Mouse (Mus musculus) intestine, embryonic 15.5 days (tissue): ENCODE results near the gene Rnf103. TPM values are rescaled to one million over a fixed set of nuclear protein-coding genes. Genes with fewer than 3 reads are reported as not detected.
"Not testable (repeated sequence)": the region's sequence is repeated elsewhere in the genome, so short reads cannot be mapped to it uniquely, and the experiment has no call there.

Experiments
- ATAC-seq: fragments of 200-750 bp; cut with Nextera tagmentation; 2 replicates; pipeline ENCODE4 v1.8.0; 2017; ENCODE audit warnings: moderate TSS enrichment, moderate library complexity
- H3K27ac ChIP-seq: fragments of 300-500 bp; sonication (generic); 2 replicates; pipeline ENCODE4 v1.5.1; 2015; ENCODE audit warnings: mild to moderate bottlenecking, inconsistent platforms
- H3K27me3 ChIP-seq: fragments of 300-500 bp; sonication (generic); replicated peaks from 2 replicates; pipeline ENCODE4 v1.6.1; 2015; ENCODE audit warnings: inconsistent platforms
- H3K36me3 ChIP-seq: fragments of 300-500 bp; sonication (generic); 2 replicates; pipeline ENCODE4 v1.6.1; 2015; ENCODE audit warnings: inconsistent platforms
- H3K4me1 ChIP-seq: fragments of 300-500 bp; sonication (generic); replicated peaks from 2 replicates; pipeline ENCODE4 v1.6.1; 2015; ENCODE audit warnings: inconsistent platforms
- H3K4me2 ChIP-seq: fragments of 300-500 bp; sonication (generic); replicated peaks from 2 replicates; pipeline ENCODE4 v1.6.1; 2015; ENCODE audit warnings: mild to moderate bottlenecking, inconsistent platforms
- H3K4me3 ChIP-seq: fragments of 300-500 bp; sonication (generic); replicated peaks from 2 replicates; pipeline ENCODE4 v1.5.1; 2015; ENCODE audit warnings: inconsistent platforms
- H3K9ac ChIP-seq: fragments of 300-500 bp; sonication (generic); 2 replicates; pipeline ENCODE4 v1.6.1; 2015; ENCODE audit warnings: inconsistent platforms
- H3K9me3 ChIP-seq: fragments of 300-500 bp; sonication (generic); 2 replicates; pipeline ENCODE4 v1.6.1; 2016; ENCODE audit warnings: inconsistent platforms
- WGBS: fragments of 180-500 bp; shearing (Covaris S2); methylation state at CpG from one replicate; pipeline ENCODE4 v1.1.7; 2015; 5-methylcytosine and 5-hydroxymethylcytosine counted together
- polyA plus RNA-seq: library from polyadenylated mRNA; unstranded; fragments of >200 nt; fragmentation: Nextera tagmentation; extraction: Ambion mirVana; gene quantifications from 2 replicates; pipeline ENCODE4 v1.2.1, GENCODE M21; 2015

Rnf103 gene
- polyA plus RNA-seq, 1 experiment from 2014 or later: 29.9 TPM

DNA sequence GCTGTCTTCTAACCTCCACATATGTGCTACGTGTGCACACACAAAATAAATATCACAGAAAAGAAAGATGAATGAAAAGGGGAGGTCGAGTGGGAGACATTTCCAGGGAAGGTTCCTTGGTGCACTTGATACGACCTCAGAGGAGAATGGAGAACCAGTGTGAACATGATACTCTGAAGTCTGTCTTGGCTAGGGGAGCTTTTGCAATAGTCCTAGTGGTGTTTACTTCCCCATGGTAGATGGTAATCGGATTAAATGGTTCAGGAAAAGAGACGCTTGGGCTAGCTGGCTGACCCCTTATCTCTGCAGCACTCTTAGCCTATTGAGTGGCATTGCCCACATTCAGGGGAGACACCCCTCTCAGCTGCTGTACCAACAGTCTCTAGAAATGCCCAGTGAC is 16.9 kb upstream of the Rnf103 start:
- Histone ChIP-seq H3K27ac (no peak overlapping the region), H3K9ac (no peak overlapping the region), H3K4me3 (no peak overlapping the region), H3K4me2 (no peak overlapping the region), H3K27me3 (no peaks in the 10 kb centered on the region), H3K4me1 (no peaks in the 10 kb centered on the region), H3K9me3 (no peaks in the 10 kb centered on the region), H3K36me3 (no peaks in the 10 kb centered on the region)
- ATAC-seq: no peak
- WGBS: 70% methylated on average over 5 of the region's 5 CpGs

- not testable (repeated sequence) for ATAC-seq, H3K4me1 ChIP-seq, H3K4me3 ChIP-seq, H3K9me3 ChIP-seq, H3K36me3 ChIP-seq, H3K27me3 ChIP-seq, H3K27ac ChIP-seq, H3K4me2 ChIP-seq, H3K9ac ChIP-seq
- 89% methylated on average over 10 of the region's 10 CpGs for WGBS
Observed at GRCm38 (mm10) chr6:71478816-71479568, 14.7 kb upstream of the Rnf103 start.

GRCm38 (mm10) chr6:71479588-71479987 is 14.1 kb upstream of the Rnf103 start:
- H3K27ac ChIP-seq, H3K9ac ChIP-seq, H3K27me3 ChIP-seq, H3K4me1 ChIP-seq, H3K36me3 ChIP-seq, H3K4me2 ChIP-seq, H3K9me3 ChIP-seq, H3K4me3 ChIP-seq: not testable (repeated sequence)
- 83% methylated on average over 2 of the region's 2 CpGs for WGBS
- ATAC-seq: peak; percentile 37; the same call in 1 of the 2 replicates

- WGBS: 92% methylated on average over 1 of the region's 1 CpGs
- ATAC-seq: peak; percentile 26; the same call in 1 of the 2 replicates
- Histone ChIP-seq H3K4me2 (no peak overlapping the region), H3K4me1 (no peaks in the 10 kb centered on the region), H3K9me3 (no peaks in the 10 kb centered on the region), H3K27me3 (no peaks in the 10 kb centered on the region), H3K9ac (no peak overlapping the region), H3K36me3 (no peaks in the 10 kb centered on the region), H3K4me3 (no peak overlapping the region), H3K27ac (no peak overlapping the region)
Observed at GRCm38 (mm10) chr6:71480136-71480535, 13.6 kb upstream of the Rnf103 start.

DNA sequence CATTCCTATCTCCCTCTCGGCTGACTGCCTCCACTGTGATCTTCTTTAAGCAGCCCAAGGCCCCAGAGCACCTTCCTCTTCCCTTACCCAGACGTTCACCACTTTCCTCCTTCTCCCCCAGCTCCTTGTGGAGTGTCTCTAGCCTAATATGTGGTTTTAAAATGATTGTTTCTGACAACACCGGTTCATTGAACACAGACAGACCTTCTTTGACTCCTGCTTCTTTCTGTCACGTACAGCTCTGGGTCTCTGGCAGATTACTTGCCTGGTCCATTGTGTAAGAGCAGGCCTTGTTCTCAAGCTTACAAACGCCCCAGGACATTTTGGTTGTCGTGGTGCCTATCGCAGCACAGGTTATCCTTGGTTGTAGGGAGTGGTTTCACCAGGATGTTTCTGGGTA is 12.6 kb upstream of the Rnf103 start:
- Histone ChIP-seq H3K27me3 (no peaks in the 10 kb centered on the region), H3K4me1 (no peaks in the 10 kb centered on the region), H3K4me3 (no peak overlapping the region), H3K9ac (no peak overlapping the region), H3K27ac (no peak overlapping the region), H3K4me2 (no peak overlapping the region), H3K9me3 (no peaks in the 10 kb centered on the region), H3K36me3 (no peaks in the 10 kb centered on the region)
- WGBS: 76% methylated on average over 7 of the region's 7 CpGs
- no peak for ATAC-seq

- H3K9ac ChIP-seq: no peak overlapping the region
- H3K9me3 ChIP-seq: no peaks in the 10 kb centered on the region
- H3K4me2 ChIP-seq: no peak overlapping the region
- 69% methylated on average over 5 of the region's 5 CpGs for WGBS
- no peaks in the 10 kb centered on the region for H3K36me3 ChIP-seq
- no peak overlapping the region for H3K4me3 ChIP-seq
- no peaks in the 10 kb centered on the region for H3K27me3 ChIP-seq
- no peak overlapping the region for H3K27ac ChIP-seq
- ATAC-seq: no peak
- H3K4me1 ChIP-seq: no peaks in the 10 kb centered on the region
Observed at GRCm38 (mm10) chr6:71485246-71485645, 8.4 kb upstream of the Rnf103 start.

DNA sequence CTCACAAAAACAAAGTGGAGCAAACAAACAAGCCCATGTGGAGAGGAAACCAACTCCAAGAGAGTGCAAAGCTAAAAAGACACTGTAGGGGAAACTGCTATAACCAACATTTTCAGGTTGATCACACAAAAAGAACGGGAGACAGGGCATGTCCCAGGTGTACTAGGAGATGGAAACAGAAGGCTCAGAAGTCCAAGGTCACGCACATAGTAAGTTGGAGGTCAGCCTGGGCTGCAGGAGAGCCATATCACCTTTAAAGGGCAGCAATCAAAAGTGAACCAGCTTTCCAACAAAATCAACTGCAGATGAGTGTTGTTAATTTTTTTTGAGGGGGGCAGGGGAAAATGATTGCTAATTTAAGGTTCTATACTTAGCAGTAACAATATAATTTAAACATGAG is 7.5 kb upstream of the Rnf103 start:
- no peaks in the 10 kb centered on the region for H3K36me3 ChIP-seq
- WGBS: 49% methylated on average over 2 of the region's 2 CpGs
- no peak overlapping the region for H3K4me3 ChIP-seq

GRCm38 (mm10) chr6:71486867-71487266 is 6.8 kb upstream of the Rnf103 start:
- Histone ChIP-seq H3K27ac (no peak overlapping the region), H3K9me3 (no peaks in the 10 kb centered on the region), H3K9ac (no peak overlapping the region), H3K4me2 (no peak overlapping the region), H3K4me3 (no peak overlapping the region), H3K27me3 (no peaks in the 10 kb centered on the region), H3K36me3 (no peaks in the 10 kb centered on the region), H3K4me1 (no peaks in the 10 kb centered on the region)
- ATAC-seq: no peak
- WGBS: 67% methylated on average over 1 of the region's 1 CpGs

More for the DNA sequence above, 7.5 kb upstream of the Rnf103 start:
- no peak for ATAC-seq
- Histone ChIP-seq H3K27me3 (no peaks in the 10 kb centered on the region), H3K27ac (no peak overlapping the region), H3K4me2 (no peak overlapping the region), H3K4me1 (no peaks in the 10 kb centered on the region), H3K9me3 (no peaks in the 10 kb centered on the region), H3K9ac (no peak overlapping the region)

- no peak overlapping the region for H3K9ac ChIP-seq
- H3K4me1 ChIP-seq: no peaks in the 10 kb centered on the region
- H3K27me3 ChIP-seq: no peaks in the 10 kb centered on the region
- no peak overlapping the region for H3K4me3 ChIP-seq
- peak; percentile 74 for ATAC-seq
- H3K36me3 ChIP-seq: no peaks in the 10 kb centered on the region
- peak overlapping the region; percentile 76 for H3K27ac ChIP-seq
- 0 out of 2 replicates have a peak overlapping the region, but pooled peaks have one; percentile 14 for H3K4me2 ChIP-seq
- no peaks in the 10 kb centered on the region for H3K9me3 ChIP-seq
- WGBS: 21% methylated on average over 4 of the region's 4 CpGs
Observed at GRCm38 (mm10) chr6:71487966-71488365, 5.7 kb upstream of the Rnf103 start.

DNA sequence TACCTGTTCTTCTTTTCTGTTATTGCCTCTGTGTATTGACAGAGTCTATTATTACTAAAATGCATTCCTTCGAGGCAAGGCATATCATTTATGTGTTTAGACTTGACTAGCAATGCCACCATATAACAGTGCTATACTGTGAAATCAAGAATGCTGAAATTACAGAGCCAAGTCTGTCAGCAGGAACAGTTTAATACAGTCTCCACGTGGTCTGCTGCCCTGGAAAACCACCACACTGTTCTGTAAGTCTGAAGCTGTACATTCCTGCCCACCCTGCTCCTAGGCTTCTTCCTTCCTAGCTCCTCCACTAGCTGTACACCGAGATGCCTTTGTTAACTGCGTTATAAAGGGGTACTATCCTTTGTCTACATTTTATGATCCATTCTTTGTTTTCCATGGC is 1.6 kb upstream of the Rnf103 start:
- peak overlapping the region; percentile 75 for H3K4me2 ChIP-seq
- WGBS: 40% methylated on average over 4 of the region's 4 CpGs
- H3K36me3 ChIP-seq: no peaks in the 10 kb centered on the region
- H3K9me3 ChIP-seq: no peaks in the 10 kb centered on the region
- no peaks in the 10 kb centered on the region for H3K4me1 ChIP-seq
- H3K27ac ChIP-seq: peak overlapping the region; percentile 100
- H3K4me3 ChIP-seq: no peak overlapping the region
- ATAC-seq: no peak
- no peak overlapping the region for H3K9ac ChIP-seq
- no peaks in the 10 kb centered on the region for H3K27me3 ChIP-seq

DNA sequence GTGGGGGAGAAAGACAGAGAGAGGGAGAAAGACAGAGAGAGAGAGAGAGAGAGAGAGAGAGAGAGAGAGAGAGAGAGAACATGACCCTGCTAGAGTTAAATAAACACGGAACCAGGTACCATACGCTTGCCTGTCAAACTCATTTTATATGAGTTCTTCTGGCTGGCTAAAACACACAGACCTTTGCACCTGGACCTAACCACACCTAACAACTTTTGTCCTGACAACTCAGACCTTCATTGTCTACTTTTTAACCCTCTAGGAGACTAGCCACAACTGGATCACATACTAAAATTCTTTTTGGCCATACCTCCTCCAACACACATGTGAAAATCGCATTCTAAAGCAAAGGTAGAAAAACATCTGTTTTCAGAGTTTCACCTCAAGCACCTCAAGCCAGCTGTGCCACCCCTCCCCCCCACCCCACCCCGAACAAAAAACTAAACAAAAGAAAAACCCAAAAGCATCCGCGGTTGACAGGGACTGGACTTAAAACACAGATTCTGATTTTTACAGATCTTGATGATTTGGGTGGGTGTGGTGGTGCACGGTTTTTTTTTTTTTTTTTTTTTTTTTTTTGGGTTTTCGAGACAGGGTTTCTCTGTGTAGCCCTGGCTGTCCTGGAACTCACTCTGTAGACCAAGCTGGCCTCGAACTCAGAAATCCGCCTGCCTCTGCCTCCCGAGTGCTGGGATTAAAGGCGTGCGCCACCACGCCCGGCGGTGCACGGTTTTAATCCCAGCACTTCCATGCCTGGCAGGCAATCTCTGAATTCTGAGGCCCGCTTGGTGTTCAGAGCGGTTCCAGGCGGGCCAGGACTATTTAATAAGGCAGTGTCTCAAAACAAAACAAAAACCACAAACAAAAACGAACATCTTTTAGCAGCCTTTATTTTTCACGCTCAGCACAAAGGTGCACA is 679 bp upstream of the Rnf103 start:
- H3K9ac ChIP-seq: 0 out of 2 replicates have a peak overlapping the region, but pooled peaks have one; percentile 99
- H3K9me3 ChIP-seq: no peaks in the 10 kb centered on the region
- peak overlapping the region; percentile 100 for H3K27ac ChIP-seq
- H3K4me2 ChIP-seq: peak overlapping the region; percentile 75
- no peaks in the 10 kb centered on the region for H3K4me1 ChIP-seq
- no peaks in the 10 kb centered on the region for H3K27me3 ChIP-seq
- WGBS: 12% methylated on average over 21 of the region's 22 CpGs
- no peaks in the 10 kb centered on the region for H3K36me3 ChIP-seq
- peak; percentile 56 for ATAC-seq
- peak overlapping the region; percentile 95 for H3K4me3 ChIP-seq

DNA sequence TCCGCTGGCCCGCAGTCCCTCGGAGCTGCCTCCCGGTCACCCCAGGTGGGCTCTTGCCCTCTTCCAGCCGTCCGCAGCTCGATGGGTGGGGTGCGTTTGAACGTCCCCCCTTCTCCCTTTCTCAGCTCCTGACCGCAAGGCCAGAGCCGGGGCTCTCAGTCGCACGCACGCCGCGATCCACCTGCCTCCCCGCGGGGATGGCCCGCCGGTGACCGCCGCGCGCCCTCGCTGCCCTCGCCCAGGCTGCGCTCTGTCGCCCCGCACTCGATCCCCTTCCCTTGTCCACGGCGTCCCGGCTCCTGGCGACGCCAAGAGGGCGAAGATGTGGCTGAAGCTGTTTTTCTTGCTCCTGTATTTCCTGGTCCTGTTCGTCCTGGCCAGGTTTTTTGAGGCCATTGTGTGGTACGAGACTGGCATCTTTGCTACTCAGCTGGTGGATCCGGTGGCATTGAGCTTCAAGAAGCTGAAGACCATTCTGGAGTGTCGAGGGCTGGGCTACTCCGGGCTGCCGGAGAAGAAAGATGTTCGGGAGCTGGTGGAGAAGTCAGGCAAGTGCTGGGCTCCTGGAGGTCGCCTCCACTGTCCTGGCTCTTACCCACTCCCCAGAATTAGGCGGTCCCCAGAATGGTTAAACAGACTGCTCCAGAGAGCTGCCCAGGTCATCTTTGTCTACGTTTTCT is 787 bp downstream of the Rnf103 start:
- peak overlapping the region; percentile 100 for H3K27ac ChIP-seq
- H3K9ac ChIP-seq: peak overlapping the region; percentile 99
- no peaks in the 10 kb centered on the region for H3K9me3 ChIP-seq
- peak overlapping the region; percentile 75 for H3K4me2 ChIP-seq
- ATAC-seq: peak; percentile 22
- no peaks in the 10 kb centered on the region for H3K4me1 ChIP-seq
- under 1% methylated on average over 38 of the region's 46 CpGs for WGBS
- no peaks in the 10 kb centered on the region for H3K36me3 ChIP-seq
- H3K4me3 ChIP-seq: peak overlapping the region; percentile 95
- H3K27me3 ChIP-seq: no peaks in the 10 kb centered on the region
